Mouse (Mus musculus): ENCODE results near the gene Fibcd1.

- TF ChIP-seq CTCF (IDR thresholded peaks at IDR 0.05; ENCODE audit: control insufficient read depth, insufficient read depth, insufficient read length) = no peak
- TF ChIP-seq MYOD1 (IDR thresholded peaks at IDR 0.05; ENCODE audit: control insufficient read depth, insufficient read length, low read depth) = no peak
- TF ChIP-seq USF1 (IDR thresholded peaks at IDR 0.05; ENCODE audit: low read depth) = no peak
- no peak for TF ChIP-seq MAX (IDR thresholded peaks at IDR 0.05)
- no peak for TF ChIP-seq MYOG (IDR thresholded peaks at IDR 0.05; ENCODE audit: control insufficient read depth, extremely low read depth, insufficient read length)
- TF ChIP-seq CEBPB (IDR thresholded peaks at IDR 0.05; ENCODE audit: low read depth) = no peak
Observed at GRCm38 (mm10) chr2:31838868-31839267, 6.9 kb downstream of the Fibcd1 start.
